Mouse (Mus musculus) liver, embryonic 15.5 days (tissue): Measurements from ENCODE around the gene Zmym1. TPM values are rescaled to one million over a fixed set of nuclear protein-coding genes. Genes with fewer than 3 reads are reported as not detected.
"Not testable (repeated sequence)": the region's sequence is repeated elsewhere in the genome, so short reads cannot be mapped to it uniquely, and the experiment has no call there.

Experiments used
- ATAC-seq: fragments of 200-750 bp; cut with Nextera tagmentation; 2 replicates; pipeline ENCODE4 v1.8.0; 2017; ENCODE audit warnings: moderate number of reproducible peaks, mild to moderate bottlenecking, moderate library complexity; ENCODE audit not compliant: insufficient read depth
- H3K27ac ChIP-seq: fragments of 300-500 bp; sonication (generic); replicated peaks from 2 replicates; pipeline ENCODE4 v1.5.1; 2015; ENCODE audit warnings: mild to moderate bottlenecking, inconsistent platforms
- H3K27me3 ChIP-seq: fragments of 300-500 bp; sonication (generic); 2 replicates; pipeline ENCODE4 v1.6.1; 2015; ENCODE audit warnings: mild to moderate bottlenecking, inconsistent platforms
- H3K36me3 ChIP-seq: fragments of 300-500 bp; sonication (generic); replicated peaks from 2 replicates; pipeline ENCODE4 v1.6.1; 2015; ENCODE audit warnings: moderate library complexity, mild to moderate bottlenecking, inconsistent platforms
- H3K4me1 ChIP-seq: fragments of 300-500 bp; sonication (generic); replicated peaks from 2 replicates; pipeline ENCODE4 v1.6.1; 2015; ENCODE audit warnings: inconsistent platforms
- H3K4me2 ChIP-seq: fragments of 300-500 bp; sonication (generic); 2 replicates; pipeline ENCODE4 v1.6.1; 2015; ENCODE audit warnings: moderate library complexity, mild to moderate bottlenecking, inconsistent platforms
- H3K4me3 ChIP-seq: fragments of 300-500 bp; sonication (generic); replicated peaks from 2 replicates; pipeline ENCODE4 v1.5.1; 2015; ENCODE audit warnings: mild to moderate bottlenecking, inconsistent platforms
- H3K9ac ChIP-seq: fragments of 300-500 bp; sonication (generic); 2 replicates; pipeline ENCODE4 v1.6.1; 2015; ENCODE audit warnings: moderate library complexity, mild to moderate bottlenecking, inconsistent platforms
- H3K9me3 ChIP-seq: fragments of 300-500 bp; sonication (generic); replicated peaks from 2 replicates; pipeline ENCODE4 v1.6.1; 2016; ENCODE audit warnings: inconsistent platforms
- WGBS: fragments of 180-500 bp; shearing (Covaris S2); methylation state at CpG from one replicate; pipeline ENCODE4 v1.1.7; 2015; ENCODE audit warnings: mixed read lengths; ENCODE audit not compliant: insufficient replicate concordance; 5-methylcytosine and 5-hydroxymethylcytosine counted together
- polyA plus RNA-seq: library from polyadenylated mRNA; unstranded; fragments of >200 nt; fragmentation: Nextera tagmentation; extraction: Ambion mirVana; gene quantifications from 2 replicates; pipeline ENCODE4 v1.2.1, GENCODE M21; 2015

Gene Zmym1
- polyA plus RNA-seq, 1 experiment from 2014 or later = 7.9 TPM

DNA sequence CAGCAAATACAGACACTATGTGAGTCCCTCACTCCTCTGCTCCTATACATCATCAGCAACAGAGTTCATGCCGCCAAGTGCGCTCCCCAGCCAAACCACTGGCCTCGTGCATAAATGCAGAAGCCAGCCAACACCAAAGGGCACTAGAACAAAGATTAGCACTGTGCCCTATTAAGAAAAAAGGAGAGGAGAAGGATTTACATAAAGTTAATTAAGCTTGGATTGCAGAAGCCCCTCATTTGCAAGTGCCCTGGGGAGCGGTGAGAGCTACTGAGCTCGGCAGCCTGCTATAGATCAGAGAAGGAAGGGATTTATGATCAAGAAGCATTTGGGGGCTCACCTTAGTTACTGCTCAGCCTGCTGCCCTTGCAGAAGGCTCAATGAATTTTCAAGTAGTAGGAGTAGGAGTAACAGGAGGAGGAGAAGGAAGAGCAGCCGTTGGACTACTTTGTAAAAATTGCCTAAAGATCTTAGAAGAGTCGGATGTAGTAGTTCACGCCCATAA is 60.3 kb downstream of the Zmym1 start:
- 50% methylated on average over 8 of the region's 8 CpGs for WGBS
- H3K27me3 ChIP-seq = peaks cover 13% of the 10 kb centered on the region
- no peak for ATAC-seq

DNA sequence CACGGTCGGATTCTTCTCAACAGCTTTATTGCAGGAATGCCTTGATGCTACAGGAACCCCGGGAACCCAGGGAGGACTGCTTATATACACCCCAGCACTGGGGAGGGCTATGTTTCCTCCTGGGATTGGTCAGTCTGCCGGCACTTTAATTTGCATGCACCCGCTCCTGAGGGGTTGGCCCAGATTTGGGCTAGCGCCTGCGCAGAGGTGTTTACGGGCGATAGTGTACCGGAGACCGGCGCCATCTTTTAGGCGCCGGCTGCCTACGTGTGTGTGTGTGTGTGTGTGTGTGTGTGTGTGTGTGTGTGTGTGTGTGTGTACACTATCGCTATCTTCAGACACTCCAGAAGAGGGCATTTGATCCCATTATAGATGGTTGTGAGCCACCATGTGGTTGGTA is 61.6 kb downstream of the Zmym1 start:
- not testable (repeated sequence) for ATAC-seq, H3K9ac ChIP-seq, H3K4me2 ChIP-seq, H3K4me1 ChIP-seq, H3K27ac ChIP-seq, H3K4me3 ChIP-seq, H3K9me3 ChIP-seq, H3K36me3 ChIP-seq
- peaks cover 13% of the 10 kb centered on the region; the same call in 1 of the 2 replicates for H3K27me3 ChIP-seq
- 91% methylated on average over 16 of the region's 16 CpGs for WGBS

More for the DNA sequence above, 60.3 kb downstream of the Zmym1 start:
- H3K9ac ChIP-seq = no peak overlapping the region
- no peak overlapping the region for H3K4me2 ChIP-seq
- H3K4me3 ChIP-seq = no peak overlapping the region
- no peak overlapping the region for H3K27ac ChIP-seq
- no peaks in the 10 kb centered on the region for H3K36me3 ChIP-seq
- H3K9me3 ChIP-seq = no peaks in the 10 kb centered on the region
- peaks cover 8% of the 10 kb centered on the region; the same call in 1 of the 2 replicates for H3K4me1 ChIP-seq

Other genes starting within 250 kb of the Zmym1 start
- gene Zmym4, start 93.0 kb downstream of the Zmym1 start, polyA plus RNA-seq = 2.6 and 3.2 TPM in 2 replicates
- 25.3 and 25.5 TPM in 2 replicates for gene Sfpq, start 39.8 kb downstream of the Zmym1 start, polyA plus RNA-seq
- 2.5 and 2.8 TPM in 2 replicates for gene Zmym6, start 16.2 kb upstream of the Zmym1 start, polyA plus RNA-seq
- 8.0 and 8.3 TPM in 2 replicates for gene Tmem35b, start 62.5 kb upstream of the Zmym1 start, polyA plus RNA-seq
- 0.20 and 0.40 TPM in 2 replicates for gene Dlgap3, start 108.1 kb upstream of the Zmym1 start, polyA plus RNA-seq
- 26.2 and 27.1 TPM in 2 replicates for gene Smim12, start 182.6 kb upstream of the Zmym1 start, polyA plus RNA-seq